Comparison of ENCODE assay signal across 8 mouse cellular contexts in genomic region chr1:186749675-186750283, GRCm38 (mm10). TPM values are rescaled to one million over a fixed set of nuclear protein-coding genes. Genes with fewer than 3 reads are reported as not detected.
A peak's percentile ranks its signal among the peaks of the same experiment; 100 is the strongest.
DNase-seq lines count a peak whose midpoint lies in the region; ATAC-seq lines count a peak whose summit lies in the region.

No protein-coding gene starts in this region.

- H3K4me2 ChIP-seq in intestine, embryonic 14.5 days (ENCODE audit: low read length): peak overlapping the region; percentile 91
- H3K4me2 ChIP-seq in midbrain, embryonic 14.5 days (ENCODE audit: low read length): peak overlapping the region; percentile 91

- peak overlapping the region; percentile 91 for H3K27ac ChIP-seq in embryonic facial prominence, embryonic 10.5 days (replicated peaks)
- peak overlapping the region; percentile 82 for H3K27ac ChIP-seq in intestine, embryonic 14.5 days (ENCODE audit: low read depth)
- peak overlapping the region; percentile 75 for H3K27ac ChIP-seq in midbrain, embryonic 14.5 days (replicated peaks; ENCODE audit: low read depth, low read length)

- H3K9me3 ChIP-seq in embryonic facial prominence, embryonic 10.5 days: no peaks in the 10 kb centered on the region
- H3K9me3 ChIP-seq in intestine, embryonic 14.5 days (ENCODE audit: control insufficient read depth, low read length): no peaks in the 10 kb centered on the region
- no peaks in the 10 kb centered on the region for H3K9me3 ChIP-seq in midbrain, embryonic 14.5 days (ENCODE audit: control insufficient read depth, low read length)

- H3K4me3 ChIP-seq in embryonic facial prominence, embryonic 10.5 days: peak overlapping the region; percentile 79
- peak overlapping the region; percentile 73 for H3K4me3 ChIP-seq in intestine, embryonic 14.5 days (ENCODE audit: low read depth, low read length)
- H3K4me3 ChIP-seq in midbrain, embryonic 14.5 days (replicated peaks; ENCODE audit: low read depth, low read length): peak overlapping the region; percentile 54

- peaks cover 15% of the 10 kb centered on the region; the same call in 1 of the 2 replicates for H3K36me3 ChIP-seq in embryonic facial prominence, embryonic 10.5 days (replicated peaks)
- peaks cover 9% of the 10 kb centered on the region; the same call in 1 of the 2 replicates for H3K36me3 ChIP-seq in intestine, embryonic 14.5 days (ENCODE audit: control insufficient read depth, insufficient read depth, low read length)
- H3K36me3 ChIP-seq in midbrain, embryonic 14.5 days (ENCODE audit: control insufficient read depth, insufficient read depth, low read length): no peaks in the 10 kb centered on the region

- DNase-seq in frontal cortex, postnatal 25 days (ENCODE audit: low spot score in 2 of 2): no peak
- peak; percentile 34 for DNase-seq in 3T3-L1 (ENCODE audit: low read depth, low spot score)
- DNase-seq in embryonic facial prominence, embryonic 10.5 days (ENCODE audit: low spot score): no peak
- DNase-seq in intestine, embryonic 14.5 days (ENCODE audit: low spot score): peak; percentile 58
- no peak for DNase-seq in midbrain, embryonic 14.5 days
- DNase-seq in left cerebral cortex, postnatal 4 days: no peak
- no peak for DNase-seq in spleen, adult 18-20 months

- peak overlapping the region; percentile 88 for H3K9ac ChIP-seq in intestine, embryonic 14.5 days (ENCODE audit: low read length)
- peak overlapping the region; percentile 66 for H3K9ac ChIP-seq in midbrain, embryonic 14.5 days (replicated peaks; ENCODE audit: low read length)

- ATAC-seq in frontal cortex, adult (ENCODE audit: low TSS enrichment): peak; percentile 31
- ATAC-seq in intestine, embryonic 14.5 days (replicated peaks; ENCODE audit: low FRiP score, low TSS enrichment, low read depth): peak; percentile 62
- peak; percentile 75; the same call in 1 of the 2 replicates for ATAC-seq in midbrain, embryonic 14.5 days (ENCODE audit: low FRiP score, low TSS enrichment)

- peaks cover 19% of the 10 kb centered on the region for H3K4me1 ChIP-seq in embryonic facial prominence, embryonic 10.5 days
- peaks cover 12% of the 10 kb centered on the region; the same call in 1 of the 2 replicates for H3K4me1 ChIP-seq in intestine, embryonic 14.5 days (replicated peaks; ENCODE audit: control insufficient read depth, insufficient read depth, low read length)
- peaks cover 16% of the 10 kb centered on the region for H3K4me1 ChIP-seq in midbrain, embryonic 14.5 days (ENCODE audit: control insufficient read depth, insufficient read depth, low read length)

- WGBS in embryonic facial prominence, embryonic 10.5 days: 41% methylated on average over 10 of the region's 10 CpGs
- WGBS in intestine, embryonic 14.5 days: 36% methylated on average over 10 of the region's 10 CpGs
- WGBS in midbrain, embryonic 14.5 days: 36% methylated on average over 10 of the region's 10 CpGs

- no peaks in the 10 kb centered on the region for H3K27me3 ChIP-seq in embryonic facial prominence, embryonic 10.5 days (replicated peaks; ENCODE audit: low read depth, poor library complexity, severe bottlenecking)
- H3K27me3 ChIP-seq in intestine, embryonic 14.5 days (replicated peaks; ENCODE audit: control insufficient read depth, insufficient read depth, low read length): no peaks in the 10 kb centered on the region
- H3K27me3 ChIP-seq in midbrain, embryonic 14.5 days (ENCODE audit: control insufficient read depth, insufficient read depth, low read length): no peaks in the 10 kb centered on the region

- intact Hi-C loops in left cerebral cortex, postnatal 4 days (cut with DNase I): no loop called here

RNA-seq across cellular contexts. Expression of gene Rrp15, which starts 0.6 kb away (rescaled TPM):
- polyA plus RNA-seq in embryonic facial prominence, embryonic 10.5 days (2016; fragmentation: Nextera tagmentation; extraction: Ambion mirVana): 94.0 and 95.4 TPM in 2 replicates
- polyA plus RNA-seq in intestine, embryonic 14.5 days (2014; fragmentation: Nextera tagmentation; extraction: Ambion mirVana): 76.4 and 85.1 TPM in 2 replicates
- 28.3 and 29.0 TPM in 2 replicates for polyA plus RNA-seq in midbrain, embryonic 14.5 days (2014; fragmentation: Nextera tagmentation; extraction: Ambion mirVana)
- 10 to 100 TPM; 20.6 to 21.5 TPM for total RNA-seq in left cerebral cortex, postnatal 4 days (2021)

RNA-seq across cellular contexts. Expression of gene Tgfb2, which starts 44.0 kb away (rescaled TPM):
- polyA plus RNA-seq in embryonic facial prominence, embryonic 10.5 days (2016; fragmentation: Nextera tagmentation; extraction: Ambion mirVana): 16.6 and 25.6 TPM in 2 replicates
- polyA plus RNA-seq in intestine, embryonic 14.5 days (2014; fragmentation: Nextera tagmentation; extraction: Ambion mirVana): 21.5 and 26.2 TPM in 2 replicates
- polyA plus RNA-seq in midbrain, embryonic 14.5 days (2014; fragmentation: Nextera tagmentation; extraction: Ambion mirVana): 11.8 and 14.7 TPM in 2 replicates
- total RNA-seq in left cerebral cortex, postnatal 4 days (2021): 10 to 100 TPM; 13.3 to 16.0 TPM

Comparison
In these comparisons a context has a peak if more than half of its experiments do, and no peak if none do; other contexts are left out.
1. DNase-seq: peak in 3T3-L1 (single experiment) and intestine, embryonic 14.5 days (single experiment); none in frontal cortex, postnatal 25 days (0 of 2), embryonic facial prominence, embryonic 10.5 days (single experiment), midbrain, embryonic 14.5 days (single experiment), left cerebral cortex, postnatal 4 days (single experiment) and spleen, adult 18-20 months (0 of 2).
2. Peak in every context shown above with its lines, with median percentiles within 50 percentile points of each other: ATAC-seq, H3K27ac ChIP-seq and H3K4me3 ChIP-seq.